Mouse (Mus musculus): Measurements from ENCODE around the gene Tspan8.

DNA sequence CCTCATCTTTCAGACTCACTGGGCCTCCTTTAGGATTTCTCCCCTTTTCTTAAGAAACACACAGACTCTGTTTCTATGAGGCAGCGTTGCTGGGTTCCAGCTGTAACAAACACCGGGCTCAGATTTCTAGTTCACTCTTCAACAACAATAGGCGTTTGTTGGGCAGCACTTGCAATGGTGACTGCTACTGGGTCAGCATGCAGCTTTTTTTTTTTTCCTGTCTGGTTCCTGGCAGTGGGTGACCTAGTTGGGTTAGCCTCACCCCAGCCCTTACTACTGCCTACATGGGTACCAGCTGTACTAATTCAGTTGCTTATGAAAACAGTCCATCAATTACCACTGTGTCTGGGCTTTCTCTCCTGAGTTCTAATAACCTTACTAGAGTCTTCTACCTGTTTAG lies 14.1 kb downstream of the Tspan8 start:
- TF ChIP-seq CTCF (IDR thresholded peaks at IDR 0.05; ENCODE audit: low read depth) (no peak), EP300 (IDR thresholded peaks at IDR 0.05; ENCODE audit: low read depth) (no peak)

All from liver, postnatal 0 days (tissue).